Mouse (Mus musculus): ENCODE data around the gene Acss1.

Gene Acss1

GRCm38 (mm10) chr2:150666723-150667064 lies 1.6 kb downstream of the Acss1 start:
- DNase-seq (ENCODE audit: low read depth, low spot score) = no peak

GRCm38 (mm10) chr2:150665534-150666451 lies 2.5 kb downstream of the Acss1 start:
- DNase-seq (ENCODE audit: low read depth, low spot score) = no peak

- DNase-seq (ENCODE audit: low read depth, low spot score) = no peak
Observed at GRCm38 (mm10) chr2:150665006-150665405, 3.3 kb downstream of the Acss1 start.

GRCm38 (mm10) chr2:150664152-150664920 lies 4.0 kb downstream of the Acss1 start:
- no peak for DNase-seq (ENCODE audit: low read depth, low spot score)

- DNase-seq (ENCODE audit: low read depth, low spot score) = no peak
Observed at GRCm38 (mm10) chr2:150663255-150663654, 5.0 kb downstream of the Acss1 start.

GRCm38 (mm10) chr2:150662007-150662406 lies 6.3 kb downstream of the Acss1 start:
- DNase-seq (ENCODE audit: low read depth, low spot score) = no peak

- no peak for DNase-seq (ENCODE audit: low read depth, low spot score)
Observed at GRCm38 (mm10) chr2:150660668-150661451, 7.4 kb downstream of the Acss1 start.

- no peak for DNase-seq (ENCODE audit: low read depth, low spot score)
Observed at GRCm38 (mm10) chr2:150660049-150660448, 8.3 kb downstream of the Acss1 start.

- DNase-seq (ENCODE audit: low read depth, low spot score) = no peak
Observed at GRCm38 (mm10) chr2:150656975-150657768, 11.1 kb downstream of the Acss1 start.

- DNase-seq (ENCODE audit: low read depth, low spot score) = no peak
Observed at GRCm38 (mm10) chr2:150656112-150656511, 12.2 kb downstream of the Acss1 start.

GRCm38 (mm10) chr2:150655290-150655689 lies 13.0 kb downstream of the Acss1 start:
- DNase-seq (ENCODE audit: low read depth, low spot score) = no peak

- DNase-seq (ENCODE audit: low read depth, low spot score) = no peak
Observed at GRCm38 (mm10) chr2:150654814-150655213, 13.5 kb downstream of the Acss1 start.

GRCm38 (mm10) chr2:150651366-150651765 lies 16.9 kb downstream of the Acss1 start:
- DNase-seq (ENCODE audit: low read depth, low spot score) = no peak

GRCm38 (mm10) chr2:150650511-150651074 lies 17.7 kb downstream of the Acss1 start:
- DNase-seq (ENCODE audit: low read depth, low spot score) = no peak

GRCm38 (mm10) chr2:150648300-150648895 lies 19.9 kb downstream of the Acss1 start:
- no peak for DNase-seq (ENCODE audit: low read depth, low spot score)

- no peak for DNase-seq (ENCODE audit: low read depth, low spot score)
Observed at GRCm38 (mm10) chr2:150647681-150648299, 20.5 kb downstream of the Acss1 start.

GRCm38 (mm10) chr2:150646411-150647121 lies 21.7 kb downstream of the Acss1 start:
- DNase-seq (ENCODE audit: low read depth, low spot score) = no peak

GRCm38 (mm10) chr2:150645225-150645624 lies 23.1 kb downstream of the Acss1 start:
- no peak for DNase-seq (ENCODE audit: low read depth, low spot score)

GRCm38 (mm10) chr2:150643726-150644415 lies 24.4 kb downstream of the Acss1 start:
- no peak for DNase-seq (ENCODE audit: low read depth, low spot score)

Data from embryo, embryonic 11.5 days (tissue).